Mouse (Mus musculus) heart, embryonic 16.5 days (tissue): Measurements from ENCODE around the gene Cdnf. TPM values are rescaled to one million over a fixed set of nuclear protein-coding genes. Genes with fewer than 3 reads are reported as not detected.

Experiments
- ATAC-seq: fragments of 200-750 bp; cut with Nextera tagmentation; replicated peaks from 2 replicates; pipeline ENCODE4 v1.8.0; 2017; ENCODE audit warnings: moderate number of reproducible peaks; ENCODE audit not compliant: insufficient read depth, low FRiP score; ENCODE audit errors: extremely low read depth
- H3K27ac ChIP-seq: fragments of 300-500 bp; sonication (generic); 2 replicates; pipeline ENCODE4 v1.5.1; 2014; ENCODE audit warnings: mild to moderate bottlenecking, low read length, control low read depth, moderate library complexity
- H3K27me3 ChIP-seq: fragments of 300-500 bp; sonication (generic); 2 replicates; pipeline ENCODE4 v1.6.1; 2014; ENCODE audit warnings: low read length, mixed read lengths; ENCODE audit not compliant: control insufficient read depth, insufficient read depth
- H3K36me3 ChIP-seq: fragments of 300-500 bp; sonication (generic); 2 replicates; pipeline ENCODE4 v1.6.1; 2014; ENCODE audit not compliant: control insufficient read depth, insufficient read depth
- H3K4me1 ChIP-seq: fragments of 300-500 bp; sonication (generic); 2 replicates; pipeline ENCODE4 v1.6.1; 2014; ENCODE audit warnings: low read length, mixed read lengths; ENCODE audit not compliant: control insufficient read depth, insufficient read depth
- H3K4me2 ChIP-seq: fragments of 300-500 bp; sonication (generic); 2 replicates; pipeline ENCODE4 v1.6.1; 2014; ENCODE audit warnings: low read depth, mild to moderate bottlenecking, control low read depth, low read length
- H3K4me3 ChIP-seq: fragments of 300-500 bp; sonication (generic); 2 replicates; pipeline ENCODE4 v1.5.1; 2014; ENCODE audit warnings: mild to moderate bottlenecking, control low read depth, low read length
- H3K9ac ChIP-seq: fragments of 300-500 bp; sonication (generic); 2 replicates; pipeline ENCODE4 v1.6.1; 2014; ENCODE audit warnings: low read length, control low read depth
- H3K9me3 ChIP-seq: fragments of 300-500 bp; sonication (generic); replicated peaks from 2 replicates; pipeline ENCODE4 v1.6.1; 2016; ENCODE audit warnings: low read length; ENCODE audit not compliant: control insufficient read depth
- WGBS: fragments of 180-500 bp; shearing (Covaris S2); extraction: QIAGEN DNeasy Blood & Tissue Kit; methylation state at CpG from one replicate; pipeline ENCODE4 v1.1.7; 2014; 5-methylcytosine and 5-hydroxymethylcytosine counted together
- polyA plus RNA-seq: library from polyadenylated mRNA; unstranded; fragments of >200 nt; fragmentation: Nextera tagmentation; extraction: Ambion mirVana; gene quantifications from 2 replicates; pipeline ENCODE4 v1.2.1, GENCODE M21; 2015

The Cdnf gene
- polyA plus RNA-seq, 1 experiment from 2014 or later = 0.35 TPM

DNA sequence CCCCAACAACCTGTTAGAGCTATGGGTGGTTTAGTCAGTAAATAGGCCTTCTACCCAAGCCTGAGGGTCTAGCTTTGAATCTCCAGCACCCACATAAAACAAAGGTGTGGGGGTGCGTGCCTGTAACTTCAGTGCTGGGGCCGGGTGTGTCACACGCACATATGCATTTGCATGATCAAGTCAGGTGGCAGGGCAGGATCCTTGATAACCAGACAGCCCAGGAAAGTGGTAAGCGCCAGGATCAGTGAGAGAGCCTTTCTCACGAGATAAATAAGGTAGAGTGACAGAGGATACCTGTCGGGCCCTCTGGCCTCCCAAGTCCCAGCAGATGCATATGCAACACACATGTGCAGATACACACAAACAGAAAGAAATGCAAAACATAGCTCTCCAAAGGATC is 13.3 kb upstream of the Cdnf start:
- 85% methylated on average over 6 of the region's 6 CpGs for WGBS
- no peaks in the 10 kb centered on the region for H3K4me1 ChIP-seq
- H3K4me2 ChIP-seq = no peak overlapping the region

GRCm38 (mm10) chr2:3500886-3501285 is 11.9 kb upstream of the Cdnf start:
- H3K9ac ChIP-seq = no peak overlapping the region
- ATAC-seq = no peak
- WGBS = 94% methylated on average over 5 of the region's 5 CpGs
- H3K27me3 ChIP-seq = no peaks in the 10 kb centered on the region
- no peak overlapping the region for H3K27ac ChIP-seq
- no peak overlapping the region for H3K4me3 ChIP-seq
- H3K4me2 ChIP-seq = no peak overlapping the region
- no peaks in the 10 kb centered on the region for H3K4me1 ChIP-seq
- peaks cover 46% of the 10 kb centered on the region for H3K36me3 ChIP-seq
- H3K9me3 ChIP-seq = no peaks in the 10 kb centered on the region

More for the DNA sequence above, 13.3 kb upstream of the Cdnf start:
- Histone ChIP-seq H3K27me3 (no peaks in the 10 kb centered on the region), H3K9me3 (no peaks in the 10 kb centered on the region), H3K4me3 (no peak overlapping the region), H3K36me3 (peaks cover 49% of the 10 kb centered on the region), H3K9ac (no peak overlapping the region), H3K27ac (no peak overlapping the region)
- ATAC-seq = no peak

- Histone ChIP-seq H3K36me3 (peaks cover 24% of the 10 kb centered on the region), H3K27me3 (no peaks in the 10 kb centered on the region), H3K4me2 (peak overlapping the region; percentile 77), H3K9me3 (no peaks in the 10 kb centered on the region), H3K4me3 (peak overlapping the region; percentile 81), H3K9ac (peak overlapping the region; percentile 83), H3K4me1 (peaks cover 12% of the 10 kb centered on the region; the same call in 1 of the 2 replicates), H3K27ac (peak overlapping the region; percentile 73)
- WGBS = under 1% methylated on average over 15 of the region's 15 CpGs
- ATAC-seq = no peak
These were observed 754 bp upstream of the Cdnf start for GRCm38 (mm10) chr2:3512076-3512475.

GRCm38 (mm10) chr2:3522558-3522957 is 9.7 kb downstream of the Cdnf start:
- H3K4me1 ChIP-seq = no peaks in the 10 kb centered on the region
- no peaks in the 10 kb centered on the region for H3K27me3 ChIP-seq
- H3K9ac ChIP-seq = no peak overlapping the region
- no peak overlapping the region for H3K4me3 ChIP-seq
- no peak for ATAC-seq
- no peak overlapping the region for H3K4me2 ChIP-seq
- H3K36me3 ChIP-seq = no peaks in the 10 kb centered on the region
- no peak overlapping the region for H3K27ac ChIP-seq
- WGBS = 70% methylated on average over 4 of the region's 4 CpGs
- no peaks in the 10 kb centered on the region for H3K9me3 ChIP-seq

DNA sequence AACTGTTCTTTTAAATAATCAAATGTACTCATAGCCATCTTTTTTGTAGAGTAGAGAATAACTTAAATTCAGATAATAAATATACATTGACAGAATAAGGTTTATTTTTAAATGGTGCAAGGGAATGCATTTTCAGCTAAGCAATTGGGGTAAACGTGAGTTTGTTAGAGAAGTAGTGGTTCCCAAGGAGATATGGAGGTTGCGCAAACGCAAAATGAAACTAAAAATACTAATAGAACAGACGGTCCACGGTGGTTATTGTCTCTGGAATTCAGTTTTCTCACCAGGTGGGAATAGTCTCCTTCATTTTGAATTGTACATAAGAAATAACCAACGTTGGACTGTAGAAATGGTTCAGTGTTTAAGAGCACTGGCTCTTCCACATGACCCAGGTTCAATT is 13.5 kb downstream of the Cdnf start:
- no peaks in the 10 kb centered on the region for H3K36me3 ChIP-seq
- WGBS = 77% methylated on average over 6 of the region's 6 CpGs

DNA sequence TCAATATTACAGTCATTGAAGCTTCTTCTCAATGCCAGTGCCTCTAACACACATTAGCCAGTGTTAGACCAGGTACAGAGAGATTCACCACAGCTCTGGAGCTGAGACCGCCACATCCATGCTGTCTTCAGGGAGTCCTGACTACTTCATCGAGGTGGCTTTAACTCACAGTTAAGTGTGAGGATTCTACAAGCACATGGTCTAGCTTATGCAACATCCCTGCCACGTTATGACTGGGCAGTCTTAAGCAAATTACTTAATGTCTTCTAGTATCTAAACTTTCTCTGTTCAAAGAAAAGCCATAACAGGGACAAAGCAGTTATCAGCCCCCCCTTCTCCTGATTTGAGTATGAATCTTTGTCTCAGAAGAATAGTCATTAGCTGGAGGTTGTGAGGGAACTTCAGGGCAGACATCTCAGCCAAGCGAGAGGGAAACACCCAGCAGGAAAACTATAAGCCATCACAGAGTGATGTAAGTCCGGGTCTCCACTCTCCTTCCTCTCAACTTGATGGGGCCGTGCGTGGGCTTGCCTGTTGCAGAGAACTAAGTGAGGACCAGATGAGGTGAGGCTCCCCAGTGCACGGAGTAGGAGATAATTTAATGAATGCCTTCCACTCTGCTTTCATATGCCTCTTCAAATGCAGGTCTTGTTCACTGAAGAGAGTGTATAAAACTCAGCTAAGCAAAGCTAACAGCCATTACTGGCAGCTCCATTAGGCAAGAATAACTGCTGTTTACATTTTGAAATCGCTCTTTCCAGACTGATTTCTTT is 28.7 kb downstream of the Cdnf start:
- no peak overlapping the region for H3K4me3 ChIP-seq
- no peaks in the 10 kb centered on the region for H3K9me3 ChIP-seq
- WGBS = 59% methylated on average over 9 of the region's 9 CpGs
- no peak overlapping the region for H3K27ac ChIP-seq
- H3K4me2 ChIP-seq = no peak overlapping the region
- no peaks in the 10 kb centered on the region for H3K27me3 ChIP-seq
- no peaks in the 10 kb centered on the region for H3K4me1 ChIP-seq
- no peak overlapping the region for H3K9ac ChIP-seq
- H3K36me3 ChIP-seq = no peaks in the 10 kb centered on the region
- no peak for ATAC-seq

More for the DNA sequence above, 13.5 kb downstream of the Cdnf start:
- ATAC-seq = no peak
- H3K9ac ChIP-seq = no peak overlapping the region
- no peak overlapping the region for H3K4me3 ChIP-seq
- no peak overlapping the region for H3K27ac ChIP-seq
- H3K27me3 ChIP-seq = no peaks in the 10 kb centered on the region
- no peaks in the 10 kb centered on the region for H3K9me3 ChIP-seq
- H3K4me2 ChIP-seq = no peak overlapping the region
- no peaks in the 10 kb centered on the region for H3K4me1 ChIP-seq

DNA sequence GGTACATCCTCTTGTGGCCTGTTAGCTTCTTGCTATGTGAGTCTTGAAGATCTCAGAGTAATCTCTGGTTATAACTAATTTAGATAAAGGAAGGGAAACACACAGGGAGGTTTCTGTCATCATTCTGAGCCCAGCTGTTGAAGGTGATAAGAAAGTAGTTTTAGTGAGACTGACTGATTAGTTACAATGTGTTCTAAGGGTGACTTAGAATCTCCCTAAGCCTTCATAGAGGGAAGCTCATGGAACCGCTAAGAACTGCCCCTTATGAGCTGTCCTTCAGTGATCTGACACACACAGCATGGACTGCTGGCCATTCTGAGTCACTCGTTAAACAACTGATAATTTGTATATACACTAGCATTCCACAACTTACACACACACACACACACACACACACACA is 33.2 kb downstream of the Cdnf start:
- Histone ChIP-seq H3K4me2 (no peak overlapping the region), H3K4me1 (no peaks in the 10 kb centered on the region), H3K27ac (no peak overlapping the region), H3K36me3 (no peaks in the 10 kb centered on the region), H3K9me3 (no peaks in the 10 kb centered on the region), H3K9ac (no peak overlapping the region), H3K4me3 (no peak overlapping the region), H3K27me3 (no peaks in the 10 kb centered on the region)
- no peak for ATAC-seq
- WGBS = 39% methylated on average over 2 of the region's 2 CpGs

- no peak overlapping the region for H3K4me3 ChIP-seq
- no peak for ATAC-seq
- H3K4me1 ChIP-seq = no peaks in the 10 kb centered on the region
- no peaks in the 10 kb centered on the region for H3K9me3 ChIP-seq
- no peak overlapping the region for H3K27ac ChIP-seq
- H3K9ac ChIP-seq = no peak overlapping the region
- no peaks in the 10 kb centered on the region for H3K36me3 ChIP-seq
- H3K27me3 ChIP-seq = no peaks in the 10 kb centered on the region
- WGBS = 4% methylated on average over 4 of the region's 4 CpGs
- H3K4me2 ChIP-seq = no peak overlapping the region
These were observed 33.8 kb downstream of the Cdnf start for GRCm38 (mm10) chr2:3546588-3546987.

DNA sequence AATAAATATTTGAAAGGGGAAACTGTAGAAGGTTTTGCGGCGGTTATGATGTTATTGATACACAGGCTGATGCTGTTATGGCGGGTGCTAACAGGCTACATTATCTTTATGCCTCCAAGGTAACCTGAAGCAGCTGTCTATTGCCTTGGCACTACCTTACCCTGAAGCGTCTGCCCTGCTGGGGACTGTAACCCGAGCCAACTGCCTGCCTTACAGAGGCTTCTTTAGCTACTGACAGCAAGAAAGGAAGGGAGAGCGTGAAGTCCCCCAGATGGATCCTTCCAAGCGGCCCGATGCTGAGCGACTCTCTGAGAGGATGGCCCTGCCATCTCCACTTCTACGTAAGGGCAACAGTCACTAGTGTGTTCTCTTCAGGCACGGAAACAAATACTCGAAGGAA is 57.4 kb downstream of the Cdnf start, which contains the start of gene Fam107b:
Gene Fam107b, plus strand, starts transcription at position 303 of the 400 bp plus-strand sequence.
- H3K9ac ChIP-seq = no peak within 1 kb of the TSS
- no peak within 1 kb of the TSS for H3K27ac ChIP-seq
- H3K4me2 ChIP-seq = no peak within 1 kb of the TSS
- H3K36me3 ChIP-seq = no peaks in the 10 kb centered on the region
- H3K4me3 ChIP-seq = no peak within 1 kb of the TSS
- no peaks in the 10 kb centered on the region for H3K4me1 ChIP-seq
- no peaks in the 10 kb centered on the region for H3K27me3 ChIP-seq
- no peaks in the 10 kb centered on the region for H3K9me3 ChIP-seq
- WGBS = 59% methylated on average over 12 of the region's 12 CpGs
- ATAC-seq = no peak
